Mouse (Mus musculus): Measurements from ENCODE around the gene Prcd. TPM values are rescaled to one million over a fixed set of nuclear protein-coding genes. Genes with fewer than 3 reads are reported as not detected.
"Not testable (repeated sequence)": the region's sequence is repeated elsewhere in the genome, so short reads cannot be mapped to it uniquely, and the experiment has no call there.

The Prcd gene
- total RNA-seq, 2 experiments from 2014 or later: 0.97 to 1.8 TPM

DNA sequence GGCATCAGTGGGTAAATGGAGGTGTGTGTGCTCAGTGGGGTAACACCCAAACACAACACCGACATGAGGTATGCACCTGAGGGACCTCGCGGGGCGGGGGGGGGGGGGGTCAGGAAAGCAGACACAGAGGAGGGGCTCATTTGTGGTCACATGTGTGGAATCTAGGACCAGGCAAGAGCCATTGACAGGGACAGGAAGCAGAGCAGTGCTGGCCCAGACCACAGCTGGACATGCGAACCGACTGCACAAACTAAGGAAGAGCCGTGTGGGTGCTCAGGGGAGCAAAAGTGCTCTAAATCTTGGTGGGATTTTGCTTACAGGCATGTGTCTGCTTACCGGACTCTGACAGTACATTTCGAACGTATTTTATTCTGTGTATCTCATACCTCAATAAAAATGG lies 12.0 kb downstream of the Prcd start:
- intact Hi-C loops (cut with DNase I): no loop called here
- no peak for DNase-seq

GRCm38 (mm10) chr11:116666566-116666965 lies 13.2 kb downstream of the Prcd start:
- intact Hi-C loops (cut with DNase I): no loop called here
- DNase-seq: peak in 1 of 2 experiments; percentile 42

- DNase-seq; intact Hi-C loops (cut with DNase I): not testable (repeated sequence)
Observed at GRCm38 (mm10) chr11:116667012-116667411, 13.7 kb downstream of the Prcd start.

DNA sequence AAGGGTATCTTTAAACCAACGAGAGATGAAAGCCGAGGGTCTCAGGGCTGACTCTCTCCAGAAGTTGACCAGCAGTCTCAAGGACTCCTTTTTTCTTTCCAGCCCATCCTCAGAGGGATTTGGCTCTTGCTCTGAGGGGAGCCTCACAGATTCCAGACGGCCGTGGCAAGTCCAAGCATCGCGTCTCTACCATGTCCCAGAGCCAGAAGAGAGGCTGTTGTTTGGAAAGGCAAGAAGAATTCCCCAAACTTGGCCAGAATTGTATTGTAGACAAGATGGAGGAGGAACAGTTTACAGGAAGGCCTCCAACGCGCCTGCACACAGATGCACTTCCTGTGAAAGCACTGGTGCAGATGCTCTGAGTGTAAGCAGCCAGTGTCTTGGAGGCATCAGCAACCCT lies 14.6 kb downstream of the Prcd start:
- DNase-seq: no peak
- intact Hi-C loops (cut with DNase I): no loop called here

DNA sequence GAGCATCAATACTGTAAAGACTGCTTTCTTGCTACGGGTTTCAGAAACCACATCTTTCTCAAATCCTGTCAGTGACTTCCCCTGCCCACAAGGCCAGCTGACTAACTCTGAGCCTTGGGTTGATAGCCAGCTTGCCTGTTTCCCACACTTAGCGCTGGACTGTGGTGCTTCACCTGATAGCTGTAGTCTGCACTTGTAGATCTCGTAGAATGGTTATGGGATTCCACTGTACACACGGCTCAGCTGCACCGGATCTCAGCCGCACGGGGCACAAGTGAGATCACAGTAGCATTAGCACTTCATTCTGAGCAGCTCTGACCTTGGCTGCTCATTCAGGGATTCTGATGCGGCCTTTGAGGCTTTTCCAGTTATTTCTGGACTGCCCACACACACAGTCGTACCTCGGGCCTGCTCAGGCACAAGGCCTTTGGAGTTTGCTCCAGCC lies 15.1 kb downstream of the Prcd start:
- intact Hi-C loops (cut with DNase I): no loop called here
- no peak for DNase-seq

DNA sequence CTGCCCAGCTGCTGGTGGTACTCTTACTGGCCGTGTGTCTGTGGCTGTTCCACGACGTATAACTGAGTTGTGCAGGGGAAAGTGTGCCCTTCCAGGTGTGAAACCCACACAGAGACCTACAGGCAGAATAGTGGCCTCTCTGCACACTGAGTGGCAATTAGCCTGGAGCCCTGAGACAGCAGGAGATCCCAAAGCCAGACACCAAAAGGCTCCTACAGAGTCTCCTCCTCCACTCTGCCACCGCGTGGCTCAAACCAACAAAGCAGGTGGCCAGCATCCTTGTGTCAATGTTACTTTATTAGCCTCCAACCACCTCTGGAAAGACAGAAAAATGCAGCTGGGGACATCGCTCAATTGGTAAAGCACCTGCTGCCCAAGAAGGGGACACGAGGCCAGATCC lies 15.5 kb downstream of the Prcd start:
- DNase-seq: no peak
- intact Hi-C loops (cut with DNase I): no loop called here

DNA sequence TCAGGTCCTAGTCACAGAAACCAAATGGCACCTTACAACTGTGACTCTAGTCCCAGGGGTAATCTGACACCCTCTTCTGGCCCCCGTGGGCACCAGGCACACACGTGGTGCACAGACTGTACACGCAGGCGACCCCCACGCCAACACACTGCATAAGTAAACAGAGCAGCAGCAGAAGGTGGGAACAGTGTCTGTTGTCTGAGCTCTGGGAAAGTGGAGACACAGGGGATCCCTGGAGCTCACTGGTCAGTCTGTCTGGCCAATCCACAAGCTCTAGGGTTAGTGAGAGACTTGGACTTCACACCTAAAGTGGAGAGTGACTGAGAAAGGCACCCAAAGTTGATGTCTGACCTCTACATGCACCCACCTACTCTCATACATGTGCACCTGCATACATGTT lies 16.0 kb downstream of the Prcd start:
- intact Hi-C loops (cut with DNase I): no loop called here
- DNase-seq: no peak

GRCm38 (mm10) chr11:116669787-116670365 lies 16.5 kb downstream of the Prcd start:
- no peak for DNase-seq
- intact Hi-C loops (cut with DNase I): no loop called here

- DNase-seq: no peak
- intact Hi-C loops (cut with DNase I): no loop called here
Observed at GRCm38 (mm10) chr11:116670386-116670785, 17.1 kb downstream of the Prcd start.

- DNase-seq: peak; percentile 98 to 99
- intact Hi-C loops (cut with DNase I): loop anchor here (1.0 kb wide), 2 partner anchors 28 to 137 kb away; no protein-coding TSS in a partner anchor
Observed at GRCm38 (mm10) chr11:116671112-116671844, 17.9 kb downstream of the Prcd start.

DNA sequence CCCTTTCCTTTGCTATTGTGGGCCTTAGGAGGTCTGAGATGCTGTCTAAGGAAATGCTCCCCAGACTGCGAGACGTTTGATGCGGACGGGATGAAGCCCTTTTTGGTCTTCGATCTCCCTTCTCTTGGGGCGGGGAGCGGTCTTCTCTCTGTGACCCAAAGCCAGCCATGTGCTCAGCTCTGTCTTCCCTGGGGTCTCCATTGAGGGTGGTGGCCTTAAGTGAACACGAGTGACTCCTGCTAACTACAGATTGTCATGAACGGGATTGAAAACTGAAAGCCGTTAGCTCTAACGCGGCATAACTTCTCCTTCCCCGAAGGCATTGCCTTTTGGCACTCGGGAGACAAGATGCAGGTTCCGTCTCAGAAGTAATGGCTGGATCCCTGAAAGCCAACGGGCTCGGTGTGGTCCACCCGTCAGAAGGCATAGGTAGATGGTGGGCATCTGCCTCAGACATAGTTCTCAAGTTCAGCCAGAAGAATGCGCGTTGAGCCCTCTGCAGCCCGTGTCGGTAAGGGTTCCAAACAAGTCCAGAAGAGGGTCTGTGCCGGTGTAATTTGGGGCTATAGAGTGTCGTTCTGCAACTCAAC lies 18.6 kb downstream of the Prcd start:
- no peak for DNase-seq
- intact Hi-C loops (cut with DNase I): loop anchor here (1.0 kb wide), 2 partner anchors 29 to 136 kb away; no protein-coding TSS in a partner anchor

GRCm38 (mm10) chr11:116672595-116672994 lies 19.3 kb downstream of the Prcd start:
- no peak for DNase-seq
- intact Hi-C loops (cut with DNase I): no loop called here

DNA sequence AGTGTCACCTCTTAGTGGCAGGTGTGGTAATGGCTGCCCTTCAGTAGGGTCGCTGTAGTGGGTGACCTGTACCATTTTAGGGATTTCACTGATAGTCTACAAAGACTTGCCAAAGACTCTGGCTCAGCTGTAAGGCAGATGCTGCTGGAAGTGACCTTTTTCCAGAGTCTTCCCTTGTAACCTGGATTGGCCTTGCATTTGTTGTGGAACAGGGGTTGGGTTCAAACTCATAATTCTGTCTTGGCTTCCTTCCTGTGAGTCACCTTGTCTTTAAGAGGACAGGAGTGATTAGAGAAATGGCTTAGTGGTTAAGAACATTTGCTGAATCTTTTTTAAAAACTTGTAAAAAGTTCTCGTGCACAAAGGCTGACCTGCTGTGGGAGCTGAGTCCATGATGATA lies 20.1 kb downstream of the Prcd start:
- no peak for DNase-seq
- intact Hi-C loops (cut with DNase I): no loop called here

GRCm38 (mm10) chr11:116674616-116675379 lies 21.5 kb downstream of the Prcd start:
- DNase-seq: peak in 1 of 2 experiments; percentile 26

DNA sequence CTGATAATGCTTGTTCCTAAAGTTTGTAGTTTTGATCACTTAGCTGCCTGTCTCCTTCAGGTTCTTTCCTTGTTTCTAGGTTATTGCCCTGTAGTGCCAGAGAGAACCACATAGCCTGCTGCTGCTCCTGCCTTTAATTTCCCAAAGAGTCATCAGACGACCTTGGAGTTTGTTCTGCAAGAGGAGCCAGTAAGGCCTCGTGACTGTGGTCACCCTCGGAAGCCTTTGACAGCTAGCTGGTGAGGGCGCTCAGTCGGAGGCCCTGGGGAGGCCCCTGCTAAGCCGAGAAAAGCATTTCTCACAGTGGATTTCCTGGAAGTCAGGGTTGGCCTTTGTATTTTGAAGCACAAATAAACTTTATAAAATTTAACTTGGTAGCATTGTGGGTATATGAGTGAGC lies 22.1 kb downstream of the Prcd start:
- peak in 1 of 2 experiments; percentile 37 for DNase-seq

More at GRCm38 (mm10) chr11:116674616-116675379, 21.5 kb downstream of the Prcd start:
- intact Hi-C loops (cut with DNase I): no loop called here

DNA sequence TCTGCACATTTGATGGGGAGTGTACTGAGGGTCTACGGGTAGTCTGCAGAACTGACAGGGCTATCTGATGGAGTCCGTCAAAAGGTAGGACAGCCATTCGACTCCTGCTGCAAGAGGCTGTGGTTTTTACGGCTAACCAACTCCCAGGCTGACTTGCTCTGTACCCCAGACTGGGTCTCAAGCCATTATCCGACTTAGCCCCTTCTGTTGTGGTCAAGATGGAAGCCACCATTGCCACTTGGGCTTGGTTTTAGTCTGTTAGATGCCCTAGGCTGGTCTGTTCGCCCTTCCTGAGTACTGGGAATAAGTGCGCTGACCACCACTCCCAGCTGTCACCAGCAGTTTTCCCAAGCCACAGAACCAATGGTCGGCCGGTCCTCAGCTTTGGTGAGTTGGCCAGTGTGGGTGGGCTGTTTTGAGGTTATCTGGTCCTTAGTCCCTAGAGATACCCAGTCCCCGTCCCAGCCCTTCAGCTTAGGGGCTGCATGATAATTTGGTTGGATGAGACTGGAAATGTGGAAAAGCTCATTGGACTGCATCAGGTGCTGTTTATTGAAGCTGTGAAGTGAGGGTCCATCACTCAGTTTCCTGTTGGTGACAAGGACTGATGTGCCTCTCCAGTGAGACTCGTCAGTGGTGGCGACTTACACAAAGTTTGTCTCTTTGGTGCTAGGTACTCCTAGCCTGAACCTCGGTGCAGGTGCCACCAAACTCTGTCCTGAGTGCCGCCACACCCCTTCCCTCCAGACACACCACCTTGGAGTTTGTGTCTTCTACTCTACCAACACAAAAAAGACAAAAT lies 23.0 kb downstream of the Prcd start:
- DNase-seq: no peak

More for the DNA sequence above, 22.1 kb downstream of the Prcd start:
- intact Hi-C loops (cut with DNase I): not testable (repeated sequence)

DNA sequence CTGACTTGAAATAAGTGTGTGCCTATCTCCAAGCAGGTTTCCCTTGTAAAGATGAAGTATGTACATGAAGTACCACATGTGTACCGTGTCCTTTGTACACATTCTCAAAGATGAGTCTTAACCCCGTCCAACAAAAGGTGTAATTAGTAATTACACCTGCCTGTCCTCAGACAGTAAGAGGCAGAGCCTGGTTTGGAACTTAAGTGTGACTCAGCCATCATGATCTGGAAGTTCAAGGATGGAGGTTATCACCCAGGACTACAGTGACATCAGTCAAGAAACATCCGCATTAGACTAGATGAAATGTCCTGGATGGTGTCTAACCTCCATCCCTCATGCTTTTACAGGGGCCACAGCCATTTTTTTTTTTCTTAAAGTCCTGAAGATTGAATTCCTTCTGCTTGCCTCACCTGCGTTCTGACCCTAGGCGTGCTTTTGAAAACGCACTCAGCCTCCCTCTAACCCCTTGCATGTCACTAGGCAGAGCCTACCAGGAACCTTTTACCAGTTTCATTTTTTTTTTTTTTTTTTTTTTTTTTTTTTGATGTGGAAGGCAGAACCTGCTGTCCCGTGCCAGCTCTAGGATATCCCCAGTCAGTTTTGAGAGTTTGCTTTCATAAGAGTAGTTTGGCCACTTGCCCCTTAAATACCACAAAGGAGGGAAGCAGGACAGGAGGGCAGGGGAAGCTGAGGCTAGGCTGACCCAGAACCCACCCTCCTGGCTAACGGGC lies 24.5 kb downstream of the Prcd start:
- DNase-seq: no peak
- intact Hi-C loops (cut with DNase I): no loop called here

More for the DNA sequence above, 23.0 kb downstream of the Prcd start:
- intact Hi-C loops (cut with DNase I): no loop called here

DNA sequence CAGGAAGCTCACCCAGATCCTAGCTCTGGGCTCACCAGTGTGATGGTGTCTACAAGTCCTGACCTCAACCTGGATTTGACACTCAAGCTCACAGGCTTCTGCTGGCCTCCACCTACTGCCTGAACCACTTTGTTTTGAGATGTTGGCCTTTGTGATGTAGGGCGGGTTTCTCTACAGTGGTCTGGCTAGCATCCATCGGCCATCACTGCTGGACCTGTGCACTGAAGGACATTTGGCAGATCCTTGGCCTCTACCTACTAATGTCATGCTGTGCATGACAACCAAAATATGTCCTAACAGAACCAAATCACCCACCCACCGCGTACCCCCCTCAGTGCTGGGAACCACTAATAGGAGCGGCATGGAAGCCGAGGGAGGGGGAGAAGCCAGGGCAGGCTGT lies 25.8 kb downstream of the Prcd start:
- DNase-seq: no peak
- intact Hi-C loops (cut with DNase I): no loop called here

DNA sequence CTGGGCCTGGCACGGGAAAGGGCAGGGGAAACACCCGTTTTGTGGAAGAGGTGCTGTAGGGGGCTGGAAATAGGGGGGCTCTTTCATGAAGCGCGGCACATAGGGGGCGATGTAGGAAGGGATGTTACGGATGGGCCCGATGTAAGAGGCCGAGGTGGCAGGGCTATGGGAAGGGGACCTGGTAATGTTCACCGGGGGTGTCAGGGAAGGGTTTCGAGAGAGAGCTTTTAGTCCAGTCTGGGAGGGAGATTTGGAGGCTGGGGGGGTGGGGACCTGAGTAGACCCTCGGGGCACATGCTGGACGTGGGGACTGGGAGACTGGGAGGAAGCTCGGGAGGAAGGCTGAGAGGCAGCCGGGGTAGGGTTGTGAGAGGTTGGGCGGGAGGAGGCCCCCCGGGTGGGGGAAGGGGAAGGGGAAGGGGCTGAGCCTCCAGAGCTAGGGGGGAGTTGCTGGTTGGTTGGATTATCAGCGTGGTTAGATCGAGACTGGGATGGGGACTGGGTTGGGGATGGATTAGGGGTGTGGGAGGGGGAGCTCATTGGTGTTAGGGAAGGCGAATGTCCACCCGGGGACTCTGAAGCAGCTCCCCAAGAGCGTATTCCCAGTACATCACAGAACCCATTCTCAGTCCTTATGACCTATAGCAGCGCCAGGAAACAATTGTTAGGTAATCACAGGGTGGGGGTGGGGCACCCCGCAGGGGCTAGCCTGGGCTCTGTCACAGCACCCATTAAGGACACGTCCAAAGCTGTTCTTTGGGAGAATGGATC lies 27.2 kb downstream of the Prcd start:
- intact Hi-C loops (cut with DNase I): no loop called here
- no peak for DNase-seq

Data from heart, postnatal 36 days (tissue).